Mouse (Mus musculus) left cerebral cortex, postnatal 4 days (tissue): ENCODE measurements around the gene Coq5. TPM values are rescaled to one million over a fixed set of nuclear protein-coding genes. Genes with fewer than 3 reads are reported as not detected.
"Not testable (repeated sequence)": the region's sequence is repeated elsewhere in the genome, so short reads cannot be mapped to it uniquely, and the experiment has no call there.

Source experiments
- DNase-seq: peaks from one replicate; pipeline ENCODE4 v3.0.0-alpha.2; 2022
- intact Hi-C: fragments of 180-260 bp; cut with DNase I; formaldehyde crosslinking; loops from one replicate; pipeline ENCODE4 v1.15.1; 2025
- total RNA-seq, 2 experiments: library from RNA; stranded (reverse); gene quantifications; 2 replicates each; pipeline ENCODE4 v1.2.3; 2021

Coq5 gene
- total RNA-seq, 2 experiments from 2014 or later: 29.7 to 33.8 TPM

GRCm38 (mm10) chr5:115300792-115301614 lies 21.5 kb downstream of the Coq5 start, which contains the start of gene Dynll1:
TSS of gene Dynll1 (minus strand) at chr5:115300999.
- intact Hi-C loops: loop anchor here (2.0 kb wide), 1 partner anchor 26 kb away; the partner anchor contains the start of gene Srsf9

DNA sequence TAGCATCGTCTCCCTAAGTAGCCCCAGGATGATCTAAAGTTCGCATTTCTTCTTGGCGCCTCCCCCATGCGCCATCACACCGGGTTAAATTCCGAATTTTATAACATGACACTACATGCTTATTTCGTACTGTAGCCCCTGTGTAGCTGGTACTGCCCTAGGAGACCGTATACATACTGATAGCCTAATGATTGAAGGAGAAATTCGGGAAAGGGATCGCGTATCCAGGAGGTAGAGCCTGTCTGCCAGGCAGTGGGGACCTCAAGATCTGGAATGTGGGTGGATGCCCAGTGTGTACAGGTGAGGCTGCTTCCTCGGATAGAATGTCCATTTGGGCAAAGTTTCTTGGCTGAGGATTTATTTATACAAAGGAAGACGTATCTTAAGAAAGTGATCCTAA lies 22.1 kb downstream of the Coq5 start:
- no peak for DNase-seq
- intact Hi-C loops: loop anchor here (2.0 kb wide), 1 partner anchor 25 kb away; the partner anchor contains the start of gene Srsf9

More at GRCm38 (mm10) chr5:115300792-115301614, 21.5 kb downstream of the Coq5 start, which contains the start of gene Dynll1:
- DNase-seq: peak; percentile 99

DNA sequence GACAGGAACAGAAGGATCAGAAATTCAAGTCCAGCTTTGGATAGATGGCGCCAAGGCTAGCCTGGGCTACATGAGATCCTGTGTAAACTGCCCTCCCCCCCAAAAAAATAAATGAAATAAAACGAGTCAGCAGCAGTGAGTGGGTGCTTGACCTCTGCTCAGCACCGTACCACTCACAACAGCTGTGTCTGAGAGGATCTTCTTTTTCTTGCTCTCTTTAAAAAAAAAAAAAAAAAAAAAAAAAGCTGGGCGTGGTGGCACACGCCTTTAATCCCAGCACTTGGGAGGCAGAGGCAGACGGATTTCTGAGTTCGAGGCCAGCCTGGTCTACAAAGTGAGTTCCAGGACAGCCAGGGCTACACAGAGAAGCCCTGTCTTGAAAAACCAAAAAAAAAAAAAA lies 22.7 kb downstream of the Coq5 start:
- intact Hi-C loops, DNase-seq: not testable (repeated sequence)

DNA sequence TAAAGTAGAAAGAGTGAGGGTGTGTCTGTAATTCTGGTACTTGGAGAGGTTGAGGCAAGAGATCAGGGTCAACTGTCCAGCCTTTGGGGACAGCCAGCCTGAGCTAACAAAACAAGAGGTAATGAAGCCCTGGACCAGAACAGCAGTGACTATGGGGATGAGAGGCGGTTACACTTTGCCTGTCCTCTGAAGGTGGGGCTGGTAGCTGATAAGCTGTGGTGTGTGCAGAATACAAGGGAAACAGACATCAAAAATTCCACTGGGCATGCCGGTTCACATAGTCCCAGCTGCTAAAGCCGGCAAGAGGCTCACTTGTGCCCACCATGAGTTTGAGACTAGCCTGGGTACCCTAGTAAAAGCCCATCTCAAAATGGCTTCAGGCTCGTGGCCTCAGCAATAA lies 32.9 kb downstream of the Coq5 start:
- no peak for DNase-seq
- intact Hi-C loops: no loop called here

DNA sequence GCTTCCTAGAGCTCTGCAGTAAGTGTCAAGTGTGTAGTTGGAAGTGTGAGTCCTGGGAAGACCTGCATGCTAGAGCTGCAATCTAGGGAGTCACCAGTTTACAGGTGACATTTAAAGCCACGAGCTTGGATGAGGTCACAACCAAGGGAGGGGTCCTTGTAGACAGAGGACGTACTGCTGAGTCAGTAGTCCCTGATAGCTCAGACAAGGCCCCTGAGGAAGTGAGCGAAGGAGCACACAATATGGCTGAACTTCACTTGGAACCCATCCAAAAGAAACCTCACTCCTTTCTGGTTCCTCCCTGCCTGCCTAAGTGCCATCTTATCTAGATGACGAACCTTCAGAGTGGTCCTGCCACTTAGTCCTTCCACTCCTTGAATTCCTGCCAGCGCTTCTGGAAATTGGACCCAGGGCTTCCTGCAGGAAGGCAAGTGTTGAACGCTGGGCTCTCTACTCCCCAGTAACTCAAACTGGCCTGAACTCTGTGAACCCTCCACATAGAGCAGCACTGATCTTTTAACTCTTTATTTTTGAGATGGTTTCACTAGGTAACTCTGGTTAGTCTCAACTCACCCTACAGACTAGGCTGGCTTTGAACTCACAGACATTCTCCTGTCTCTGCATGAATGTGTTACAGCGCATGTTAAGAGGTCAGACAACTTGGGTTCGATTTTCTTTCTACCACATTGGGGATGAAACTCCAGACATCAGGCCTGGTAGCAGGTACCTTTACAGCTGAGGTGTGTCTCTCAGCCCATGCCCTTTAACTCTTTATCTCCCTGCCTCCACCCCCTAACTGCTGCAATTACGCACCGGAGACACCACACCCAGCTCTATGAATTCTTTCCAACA lies 33.6 kb downstream of the Coq5 start:
- DNase-seq: no peak
- intact Hi-C loops: no loop called here

GRCm38 (mm10) chr5:115313668-115313943 lies 34.1 kb downstream of the Coq5 start:
- intact Hi-C loops: no loop called here
- no peak for DNase-seq

- intact Hi-C loops: no loop called here
- no peak for DNase-seq
Measured at GRCm38 (mm10) chr5:115316968-115317644, 37.6 kb downstream of the Coq5 start.

GRCm38 (mm10) chr5:115317645-115318328 lies 38.3 kb downstream of the Coq5 start:
- intact Hi-C loops: no loop called here
- peak; percentile 47 for DNase-seq

- intact Hi-C loops: no loop called here
- peak; percentile 69 for DNase-seq
Measured at GRCm38 (mm10) chr5:115319004-115319940, 39.8 kb downstream of the Coq5 start.

DNA sequence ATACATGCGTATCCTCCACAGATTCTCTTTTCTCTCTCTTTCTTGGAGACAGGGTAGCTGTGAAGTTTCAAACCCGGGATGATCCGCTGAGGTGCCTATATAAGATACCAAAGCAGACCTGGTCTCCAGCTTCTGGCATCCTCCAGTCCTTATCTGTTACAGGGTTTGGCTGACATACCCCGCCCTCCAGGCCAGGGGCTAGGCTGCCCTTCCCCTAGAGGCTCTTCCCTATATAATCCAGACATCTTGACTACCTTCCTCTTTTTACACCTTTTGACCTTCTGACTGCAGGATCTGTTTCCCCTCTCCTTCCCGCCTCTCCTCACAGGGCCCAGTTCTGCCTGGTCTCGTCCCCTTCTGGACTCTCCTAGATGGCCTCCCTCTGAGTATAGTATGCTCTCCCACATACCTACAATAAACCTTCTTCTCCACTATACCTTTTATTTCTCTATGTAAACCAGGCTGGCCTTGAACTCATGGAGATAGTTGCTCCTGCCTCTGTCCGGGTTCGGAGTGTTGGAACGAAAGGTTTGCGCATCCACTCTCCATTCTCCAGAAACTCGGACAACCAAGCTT lies 46.9 kb downstream of the Coq5 start:
- no peak for DNase-seq
- intact Hi-C loops: loop anchor here (2.0 kb wide), 1 partner anchor 26 kb away; the partner anchor contains the start of gene Dynll1

DNA sequence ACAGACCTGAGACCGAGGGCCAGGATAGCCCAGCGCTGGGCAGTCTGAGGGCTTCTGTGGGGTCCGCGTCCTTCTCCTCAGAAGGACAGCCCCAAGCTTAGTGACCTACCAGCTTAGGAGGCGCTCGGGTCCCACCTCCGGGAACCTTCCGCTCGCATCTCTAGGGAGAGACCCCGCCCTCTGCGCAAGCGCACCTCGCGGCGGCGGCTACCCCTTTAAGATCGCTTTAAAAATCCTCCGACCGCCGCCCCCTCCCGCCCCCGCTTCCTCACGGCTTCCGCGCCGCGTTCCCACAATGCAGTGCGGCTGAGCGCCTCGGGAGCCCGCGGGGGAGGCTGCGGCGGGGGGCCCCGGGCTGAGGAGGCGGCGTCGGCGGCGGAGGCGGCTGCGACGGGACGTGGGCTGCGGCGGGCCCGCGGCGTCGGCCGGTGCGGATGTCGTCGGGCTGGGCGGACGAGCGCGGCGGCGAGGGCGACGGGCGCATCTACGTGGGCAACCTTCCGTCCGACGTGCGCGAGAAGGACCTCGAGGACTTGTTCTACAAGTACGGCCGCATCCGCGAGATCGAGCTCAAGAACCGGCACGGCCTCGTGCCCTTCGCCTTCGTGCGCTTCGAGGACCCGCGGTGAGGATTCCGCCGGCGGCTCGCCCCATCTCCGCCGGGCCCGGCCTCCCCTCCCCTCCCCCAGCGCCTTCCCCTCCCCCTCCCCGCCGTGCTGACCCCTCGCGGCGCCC lies 47.6 kb downstream of the Coq5 start, which contains the start of gene Srsf9:
Gene Srsf9 (plus strand): TSS at position 303 of the 735 bp plus-strand sequence.
- intact Hi-C loops: loop anchor here (2.0 kb wide), 1 partner anchor 26 kb away; the partner anchor contains the start of gene Dynll1

DNA sequence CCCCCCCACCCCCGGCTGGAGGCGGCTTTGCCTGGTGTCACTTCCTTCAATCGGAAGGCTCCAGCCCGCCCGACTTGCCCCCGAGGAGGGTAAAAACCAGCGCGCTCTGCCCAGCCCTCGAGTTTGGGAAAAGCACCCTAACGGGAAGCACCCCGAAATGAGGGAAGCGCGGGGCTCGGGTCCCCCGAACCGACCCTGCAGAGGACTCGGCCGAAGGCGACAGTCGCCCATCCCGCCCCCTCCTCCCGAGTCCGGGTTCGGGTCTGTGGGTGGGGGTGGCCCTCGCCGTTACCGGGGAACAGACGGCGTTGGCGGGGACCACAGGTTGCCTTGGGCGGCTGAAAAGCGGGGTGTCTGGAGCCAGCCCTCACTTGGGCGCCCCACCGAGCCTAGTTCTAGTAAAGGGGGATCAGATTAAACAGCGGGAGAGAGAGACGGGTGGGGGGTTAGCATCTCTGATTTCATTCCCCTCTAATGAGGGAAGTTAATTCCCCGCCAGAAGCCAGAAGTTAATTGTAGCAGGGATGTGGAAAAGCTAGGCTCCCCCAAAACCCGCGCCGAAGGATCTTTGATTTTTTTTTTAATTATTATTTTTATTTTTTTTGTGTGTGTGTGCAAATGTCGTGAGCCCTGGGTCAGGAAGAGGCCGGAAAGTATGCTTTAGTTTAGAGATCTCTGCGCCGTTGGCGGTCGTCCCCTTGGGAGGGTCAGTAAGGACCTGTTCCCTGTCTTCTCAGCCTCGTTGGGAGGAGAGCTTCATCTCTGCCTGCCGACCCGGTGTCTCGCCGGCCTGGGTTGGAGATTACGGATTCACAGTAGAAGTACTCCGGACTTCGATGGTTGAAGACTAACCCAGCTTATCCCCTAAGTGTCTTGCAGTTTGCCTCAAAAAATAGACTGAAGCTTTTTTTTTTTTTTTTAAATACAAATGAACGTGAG lies 48.4 kb downstream of the Coq5 start:
- DNase-seq: peak; percentile 39
- intact Hi-C loops: loop anchor here (2.0 kb wide), 1 partner anchor 27 kb away; the partner anchor contains the start of gene Dynll1

More for the DNA sequence above, 47.6 kb downstream of the Coq5 start, which contains the start of gene Srsf9:
- DNase-seq: peak; percentile 97

DNA sequence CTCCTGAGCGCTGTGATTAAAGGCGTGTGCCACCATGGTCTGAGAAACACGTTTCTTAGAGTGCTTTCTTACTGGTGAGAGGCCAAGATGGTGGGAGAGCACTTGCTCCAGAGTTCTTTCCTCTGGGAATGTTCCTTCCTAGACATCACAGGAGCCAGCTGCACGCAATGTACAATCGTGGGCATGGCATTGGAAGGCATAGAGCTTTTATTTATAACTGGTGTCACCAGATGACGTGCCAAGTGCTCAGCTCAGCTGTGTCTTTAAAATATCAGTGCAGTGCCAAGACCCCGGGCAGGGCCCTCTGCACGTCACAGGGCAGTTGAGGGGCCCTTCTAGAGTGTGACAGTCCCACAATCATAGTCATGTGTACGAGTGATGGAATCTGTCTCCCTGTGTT lies 51.5 kb downstream of the Coq5 start:
- no peak for DNase-seq
- intact Hi-C loops: no loop called here

- intact Hi-C loops: no loop called here
- no peak for DNase-seq
Measured at GRCm38 (mm10) chr5:115333626-115334025, 54.2 kb downstream of the Coq5 start.

DNA sequence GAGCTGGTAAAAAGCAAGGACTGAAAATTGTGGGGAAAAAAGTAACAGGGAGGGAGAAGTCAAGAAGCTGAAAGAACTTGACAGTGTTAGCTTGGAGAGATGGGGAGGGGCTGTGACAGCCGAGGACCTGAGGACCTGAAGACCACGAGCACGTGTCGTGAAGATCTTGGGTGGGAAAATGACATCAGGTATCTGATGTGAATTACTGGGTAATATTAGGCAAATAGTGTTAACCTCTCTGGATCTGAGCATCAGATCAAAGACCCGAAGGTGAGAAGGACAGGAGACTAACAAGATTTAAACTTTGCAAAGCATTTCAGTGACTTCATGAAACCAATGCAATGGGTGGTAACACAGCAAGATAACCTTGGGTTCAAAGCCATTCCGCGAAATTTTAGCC lies 60.5 kb downstream of the Coq5 start:
- no peak for DNase-seq
- intact Hi-C loops: no loop called here

GRCm38 (mm10) chr5:115340577-115341313 lies 61.3 kb downstream of the Coq5 start, which contains the start of the genes Gatc and Triap1:
TSS of gene Gatc (minus strand) at chr5:115341178.
TSS of gene Triap1 (plus strand) at chr5:115341225.
- peak; percentile 92 for DNase-seq
- intact Hi-C loops: no loop called here
